Mouse (Mus musculus) lung, embryonic 14.5 days (tissue): Measurements from ENCODE around the gene Gm9964. TPM values are rescaled to one million over a fixed set of nuclear protein-coding genes. Genes with fewer than 3 reads are reported as not detected.

Source experiments
- ATAC-seq: fragments of 200-750 bp; cut with Nextera tagmentation; 2 replicates; pipeline ENCODE4 v1.8.0; 2017; ENCODE audit warnings: mild to moderate bottlenecking, moderate TSS enrichment, moderate library complexity; ENCODE audit not compliant: insufficient read depth
- DNase-seq: peaks from one replicate; pipeline ENCODE4 v3.0.0-alpha.2; 2015
- H3K27ac ChIP-seq: fragments of 300-500 bp; sonication (generic); 2 replicates; pipeline ENCODE4 v1.5.1; 2014; ENCODE audit warnings: low read depth, mild to moderate bottlenecking, moderate library complexity
- H3K27me3 ChIP-seq: fragments of 300-500 bp; sonication (generic); 2 replicates; pipeline ENCODE4 v1.6.1; 2014; ENCODE audit warnings: low read length, control low read depth; ENCODE audit not compliant: insufficient read depth
- H3K36me3 ChIP-seq: fragments of 300-500 bp; sonication (generic); 2 replicates; pipeline ENCODE4 v1.6.1; 2014; ENCODE audit warnings: control low read depth; ENCODE audit not compliant: insufficient read depth
- H3K4me1 ChIP-seq: fragments of 300-500 bp; sonication (generic); 2 replicates; pipeline ENCODE4 v1.6.1; 2014; ENCODE audit warnings: antibody characterized with exemption, control low read depth; ENCODE audit not compliant: insufficient read depth
- H3K4me2 ChIP-seq: fragments of 300-500 bp; sonication (generic); 2 replicates; pipeline ENCODE4 v1.6.1; 2014; ENCODE audit warnings: mild to moderate bottlenecking
- H3K4me3 ChIP-seq: fragments of 300-500 bp; sonication (generic); 2 replicates; pipeline ENCODE4 v1.5.1; 2014; ENCODE audit warnings: low read depth, low read length
- H3K9ac ChIP-seq: fragments of 300-500 bp; sonication (generic); 2 replicates; pipeline ENCODE4 v1.6.1; 2014
- H3K9me3 ChIP-seq: fragments of 300-500 bp; sonication (generic); 2 replicates; pipeline ENCODE4 v1.6.1; 2016; ENCODE audit warnings: low read depth, low read length, control low read depth
- CTCF ChIP-seq: IDR thresholded peaks from 2 replicates; pipeline ENCODE4 v1.5.1; 2016; ENCODE audit warnings: antibody characterized with exemption, low read depth
- WGBS: fragments of 180-500 bp; shearing (Covaris S2); extraction: QIAGEN DNeasy Blood & Tissue Kit; methylation state at CpG from one replicate; pipeline ENCODE4 v1.1.7; 2014; 5-methylcytosine and 5-hydroxymethylcytosine counted together
- polyA plus RNA-seq: library from polyadenylated mRNA; unstranded; fragments of >200 nt; fragmentation: Nextera tagmentation; extraction: Ambion mirVana; gene quantifications from 2 replicates; pipeline ENCODE4 v1.2.1, GENCODE M21; 2014

The Gm9964 gene
- polyA plus RNA-seq, 1 experiment from 2014 or later: not detected

DNA sequence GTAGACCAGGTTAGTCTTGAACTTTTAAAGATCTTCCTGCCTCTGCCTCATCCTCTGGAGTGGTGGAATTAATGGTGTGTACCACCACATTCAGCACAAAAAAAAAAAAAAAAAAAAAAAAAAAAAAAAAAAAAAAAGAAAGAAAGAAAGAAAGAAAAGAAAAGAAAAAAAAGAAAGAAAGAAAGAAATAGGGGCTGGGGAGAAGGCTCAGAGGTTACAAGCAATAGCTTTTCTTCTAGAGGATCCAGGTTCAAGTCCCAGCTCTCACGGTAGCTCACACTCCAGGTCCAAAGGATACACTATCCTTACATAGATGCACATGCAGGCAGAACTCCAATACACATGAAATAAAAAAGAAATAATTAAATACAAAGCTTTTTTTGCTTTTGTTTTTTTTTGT is 32.9 kb upstream of the Gm9964 start:
- no peak for ATAC-seq

DNA sequence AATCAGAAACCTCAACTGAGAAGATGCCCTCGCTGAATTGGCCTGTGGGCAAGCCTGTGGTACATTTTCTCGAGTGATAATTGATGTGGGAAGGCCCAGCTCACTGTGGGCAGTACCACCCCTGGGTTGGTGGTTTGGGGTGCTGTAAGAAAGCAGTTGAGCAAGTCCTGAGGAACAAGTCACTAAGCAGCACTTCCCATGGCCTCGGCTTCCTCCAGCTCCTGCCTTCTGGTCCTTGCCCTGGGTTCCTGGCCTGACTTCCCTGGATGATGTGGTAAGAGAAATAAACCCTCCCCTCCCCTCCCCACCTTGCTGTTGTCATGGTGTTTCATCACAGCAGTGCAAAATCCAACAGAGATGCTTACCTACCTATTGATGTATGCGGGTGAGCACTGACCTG is 31.4 kb upstream of the Gm9964 start:
- no peak for TF ChIP-seq CTCF
- ATAC-seq (no peak), DNase-seq (no peak)
- H3K27me3 ChIP-seq: no peaks in the 10 kb centered on the region
- no peak overlapping the region for H3K4me2 ChIP-seq
- H3K27ac ChIP-seq: no peak overlapping the region
- no peak overlapping the region for H3K4me3 ChIP-seq
- no peak overlapping the region for H3K9ac ChIP-seq
- WGBS: 89% methylated on average over 4 of the region's 4 CpGs
- H3K4me1 ChIP-seq: no peaks in the 10 kb centered on the region; the same call in 1 of the 2 replicates
- no peaks in the 10 kb centered on the region for H3K36me3 ChIP-seq
- no peaks in the 10 kb centered on the region for H3K9me3 ChIP-seq

More for the DNA sequence above, 32.9 kb upstream of the Gm9964 start:
- no peaks in the 10 kb centered on the region for H3K9me3 ChIP-seq
- H3K27ac ChIP-seq: no peak overlapping the region
- no peak overlapping the region for H3K4me2 ChIP-seq
- DNase-seq: no peak
- no peaks in the 10 kb centered on the region for H3K36me3 ChIP-seq
- no peaks in the 10 kb centered on the region; the same call in 1 of the 2 replicates for H3K4me1 ChIP-seq
- 97% methylated on average over 1 of the region's 1 CpGs for WGBS
- H3K27me3 ChIP-seq: no peaks in the 10 kb centered on the region
- TF ChIP-seq CTCF: no peak
- no peak overlapping the region for H3K9ac ChIP-seq
- no peak overlapping the region for H3K4me3 ChIP-seq

DNA sequence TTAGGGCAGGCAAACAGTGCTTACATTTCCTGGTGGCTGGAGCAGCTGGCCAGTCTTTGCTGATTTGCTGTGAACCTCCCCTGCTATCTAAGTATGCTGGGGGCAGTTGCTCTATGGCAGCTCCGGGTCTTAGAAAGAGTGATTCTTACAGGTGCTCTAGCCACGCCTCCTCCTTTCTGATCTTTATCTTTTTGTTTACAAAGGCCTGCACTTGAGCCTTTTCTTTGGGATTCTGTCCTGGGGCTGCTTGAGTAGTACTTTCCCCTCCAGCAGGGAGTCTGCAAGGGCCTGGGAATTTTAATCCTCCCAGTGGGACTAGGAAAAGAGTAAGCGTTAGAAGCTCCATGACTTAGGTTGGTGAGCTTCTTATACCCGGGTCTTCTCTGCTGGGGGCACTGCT is 30.4 kb upstream of the Gm9964 start:
- WGBS: 19% methylated on average over 4 of the region's 4 CpGs
- ATAC-seq (0 out of 2 replicates have a peak, but pooled peaks have one; percentile 11), DNase-seq (peak; percentile 43)
- TF ChIP-seq CTCF: no peak
- no peaks in the 10 kb centered on the region for H3K36me3 ChIP-seq
- H3K27me3 ChIP-seq: no peaks in the 10 kb centered on the region
- no peak overlapping the region for H3K4me3 ChIP-seq
- H3K4me1 ChIP-seq: no peaks in the 10 kb centered on the region; the same call in 1 of the 2 replicates
- 0 out of 2 replicates have a peak overlapping the region, but pooled peaks have one; percentile 50 for H3K27ac ChIP-seq
- no peak overlapping the region for H3K4me2 ChIP-seq
- H3K9ac ChIP-seq: no peak overlapping the region
- H3K9me3 ChIP-seq: no peaks in the 10 kb centered on the region

DNA sequence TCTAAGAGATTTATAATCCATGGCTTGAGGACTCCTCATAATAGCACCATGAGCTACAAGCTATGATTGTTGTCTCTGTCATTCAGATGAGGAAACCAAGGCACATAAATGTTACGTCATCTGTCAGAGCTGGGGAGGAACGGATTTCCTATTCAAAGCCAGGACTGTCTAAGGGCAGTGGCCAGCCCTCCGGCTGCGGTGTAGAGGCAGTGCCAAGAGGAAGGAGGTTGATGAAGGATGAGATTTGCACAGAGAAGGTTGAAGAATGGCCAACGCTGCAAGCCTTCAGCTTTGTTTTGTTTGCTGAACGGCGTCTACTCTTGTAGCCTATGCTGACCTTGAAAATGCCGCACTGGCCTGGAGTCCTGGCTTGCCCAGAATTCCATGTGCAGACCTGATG is 29.0 kb upstream of the Gm9964 start:
- H3K27me3 ChIP-seq: no peaks in the 10 kb centered on the region
- 65% methylated on average over 8 of the region's 8 CpGs for WGBS
- no peak overlapping the region for H3K9ac ChIP-seq
- DNase-seq (peak; percentile 24), ATAC-seq (no peak)
- H3K4me3 ChIP-seq: no peak overlapping the region
- no peaks in the 10 kb centered on the region; the same call in 1 of the 2 replicates for H3K4me1 ChIP-seq
- no peak for TF ChIP-seq CTCF
- no peaks in the 10 kb centered on the region for H3K9me3 ChIP-seq
- no peak overlapping the region for H3K4me2 ChIP-seq
- H3K27ac ChIP-seq: no peak overlapping the region
- no peaks in the 10 kb centered on the region for H3K36me3 ChIP-seq

DNA sequence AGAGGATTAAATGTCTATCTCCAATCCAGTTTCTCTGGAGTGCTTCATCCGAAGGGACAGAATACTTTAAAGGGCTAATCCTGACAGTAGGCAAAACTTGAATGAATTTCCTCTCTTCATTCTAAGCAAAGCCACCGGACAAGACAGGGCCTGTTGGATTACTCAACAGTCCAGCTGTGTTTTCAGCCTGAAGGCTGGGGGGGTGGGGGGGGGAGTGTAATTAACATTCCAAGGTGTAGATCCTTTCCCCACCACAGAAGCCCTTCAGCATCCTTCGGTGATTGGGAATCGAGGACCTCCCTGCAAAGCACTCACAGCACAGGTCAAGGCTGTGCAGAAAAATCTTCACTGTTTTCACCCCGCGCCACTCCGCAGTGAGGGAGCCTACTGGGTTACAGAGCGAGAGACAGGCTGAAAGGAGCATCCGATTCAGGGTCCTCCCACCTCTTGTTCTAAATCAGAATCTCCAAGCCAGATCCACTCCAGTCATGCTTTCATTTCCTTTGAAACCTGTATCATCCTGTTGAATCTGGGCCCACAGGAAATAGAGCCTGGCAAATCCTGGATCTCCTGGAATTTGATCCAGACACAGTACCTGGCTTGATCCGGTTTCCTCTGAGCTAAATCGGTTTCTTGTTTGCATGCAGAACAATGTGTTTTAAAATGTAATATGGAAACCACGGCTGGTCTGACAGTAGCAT is 27.4 kb upstream of the Gm9964 start:
- no peaks in the 10 kb centered on the region for H3K9me3 ChIP-seq
- WGBS: 51% methylated on average over 12 of the region's 12 CpGs
- no peak overlapping the region for H3K4me3 ChIP-seq
- no peaks in the 10 kb centered on the region; the same call in 1 of the 2 replicates for H3K4me1 ChIP-seq
- no peak overlapping the region for H3K9ac ChIP-seq
- H3K36me3 ChIP-seq: no peaks in the 10 kb centered on the region
- no peaks in the 10 kb centered on the region for H3K27me3 ChIP-seq
- DNase-seq (peak; percentile 39), ATAC-seq (no peak)
- TF ChIP-seq CTCF: no peak
- no peak overlapping the region for H3K4me2 ChIP-seq
- H3K27ac ChIP-seq: no peak overlapping the region

DNA sequence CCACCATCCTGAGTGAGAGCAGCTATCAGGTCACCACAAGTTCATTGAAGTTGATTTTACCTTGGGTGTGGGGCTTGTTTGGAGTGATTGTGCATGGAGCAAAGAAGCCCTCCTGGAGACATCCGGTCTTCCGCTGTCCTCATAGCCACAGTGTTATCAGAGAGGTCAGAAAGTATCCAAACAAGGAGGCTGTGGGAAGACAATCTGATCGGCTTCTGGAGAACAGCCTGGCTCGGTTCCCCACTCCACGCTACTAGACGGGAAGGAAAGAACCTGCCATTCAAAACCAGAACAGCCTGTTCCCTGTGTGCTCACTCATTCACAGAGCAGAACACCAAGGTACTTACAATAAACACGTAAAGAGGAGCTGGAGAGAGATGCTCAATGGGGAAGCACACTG is 23.1 kb upstream of the Gm9964 start:
- no peaks in the 10 kb centered on the region for H3K4me1 ChIP-seq
- no peak overlapping the region for H3K4me2 ChIP-seq
- H3K9ac ChIP-seq: no peak overlapping the region
- 17% methylated on average over 7 of the region's 7 CpGs for WGBS
- no peak overlapping the region for H3K4me3 ChIP-seq
- DNase-seq (no peak), ATAC-seq (no peak)
- no peaks in the 10 kb centered on the region for H3K27me3 ChIP-seq
- no peaks in the 10 kb centered on the region for H3K36me3 ChIP-seq
- no peak overlapping the region for H3K27ac ChIP-seq
- TF ChIP-seq CTCF: no peak
- no peaks in the 10 kb centered on the region for H3K9me3 ChIP-seq

DNA sequence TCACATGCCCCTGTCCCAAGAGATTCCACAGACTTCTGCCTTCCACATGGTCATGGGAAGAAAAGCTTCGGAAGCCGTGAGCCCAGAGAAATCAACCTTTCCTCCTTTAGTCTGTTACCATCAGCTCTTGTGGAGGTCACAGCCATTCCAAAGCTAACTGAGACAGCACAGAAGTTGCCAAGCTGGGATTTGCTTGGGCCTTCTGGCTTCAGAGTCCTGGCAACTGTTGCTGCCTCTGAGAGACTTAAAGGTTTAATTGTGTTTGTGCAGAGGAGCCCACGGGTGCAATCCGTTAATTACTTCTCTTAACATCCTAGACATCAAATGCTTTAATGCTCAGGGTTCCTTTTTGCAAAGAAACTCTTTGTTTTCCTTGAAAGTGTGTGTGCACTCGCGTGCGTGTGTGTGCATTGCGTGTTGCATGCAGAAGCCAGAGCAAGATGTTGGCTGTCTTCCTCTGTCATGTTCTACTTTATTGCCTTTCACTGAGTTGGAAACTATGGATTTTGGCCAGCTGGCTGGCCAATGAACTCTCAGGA is 20.2 kb upstream of the Gm9964 start:
- TF ChIP-seq CTCF: no peak
- Histone ChIP-seq H3K9me3 (no peaks in the 10 kb centered on the region), H3K9ac (no peak overlapping the region), H3K4me1 (no peaks in the 10 kb centered on the region), H3K36me3 (no peaks in the 10 kb centered on the region), H3K4me3 (no peak overlapping the region), H3K27me3 (no peaks in the 10 kb centered on the region), H3K27ac (no peak overlapping the region), H3K4me2 (no peak overlapping the region)
- ATAC-seq (no peak), DNase-seq (no peak)
- whole genome bisulfite sequencing: 88% methylated on average over 8 of the region's 8 CpGs
